Mouse (Mus musculus) forebrain, embryonic 11.5 days (tissue): ENCODE results near the gene Hmg20b. TPM values are rescaled to one million over a fixed set of nuclear protein-coding genes. Genes with fewer than 3 reads are reported as not detected.

ENCODE experiments used
- ATAC-seq: fragments of 200-750 bp; cut with Nextera tagmentation; replicated peaks from 2 replicates; pipeline ENCODE4 v1.8.0; 2017; ENCODE audit warnings: moderate TSS enrichment; ENCODE audit not compliant: low FRiP score
- DNase-seq: peaks from one replicate; pipeline ENCODE4 v3.0.0-alpha.2; 2017; ENCODE audit warnings: low spot score
- H3K27ac ChIP-seq: fragments of 300-500 bp; sonication (generic); 2 replicates; pipeline ENCODE4 v1.5.1; 2014; ENCODE audit warnings: low read depth, low read length
- H3K27me3 ChIP-seq: fragments of 300-500 bp; sonication (generic); 2 replicates; pipeline ENCODE4 v1.6.1; 2014; ENCODE audit warnings: mild to moderate bottlenecking, low read length, mixed read lengths; ENCODE audit not compliant: control insufficient read depth, insufficient read depth
- H3K36me3 ChIP-seq: fragments of 300-500 bp; sonication (generic); 2 replicates; pipeline ENCODE4 v1.6.1; 2014; ENCODE audit warnings: mild to moderate bottlenecking, low read length, moderate library complexity, mixed read lengths; ENCODE audit not compliant: control insufficient read depth, insufficient read depth
- H3K4me1 ChIP-seq: fragments of 300-500 bp; sonication (generic); replicated peaks from 2 replicates; pipeline ENCODE4 v1.6.1; 2014; ENCODE audit warnings: low read length, mixed read lengths; ENCODE audit not compliant: control insufficient read depth, insufficient read depth
- H3K4me2 ChIP-seq: fragments of 300-500 bp; sonication (generic); 2 replicates; pipeline ENCODE4 v1.6.1; 2014; ENCODE audit warnings: low read depth, mild to moderate bottlenecking, low read length, moderate library complexity, mixed read lengths; ENCODE audit not compliant: severe bottlenecking
- H3K4me3 ChIP-seq: fragments of 300-500 bp; sonication (generic); 2 replicates; pipeline ENCODE4 v1.5.1; 2014; ENCODE audit warnings: low read depth, low read length
- H3K9ac ChIP-seq: fragments of 300-500 bp; sonication (generic); 2 replicates; pipeline ENCODE4 v1.6.1; 2014; ENCODE audit warnings: low read length
- H3K9me3 ChIP-seq: fragments of 300-500 bp; sonication (generic); 2 replicates; pipeline ENCODE4 v1.6.1; 2016; ENCODE audit warnings: low read length, mixed read lengths; ENCODE audit not compliant: control insufficient read depth
- whole genome bisulfite sequencing: fragments of 180-500 bp; shearing (Covaris S2); extraction: QIAGEN DNeasy Blood & Tissue Kit; methylation state at CpG from one replicate; pipeline ENCODE4 v1.1.7; 2014; 5-methylcytosine and 5-hydroxymethylcytosine counted together
- polyA plus RNA-seq: library from polyadenylated mRNA; unstranded; fragments of >200 nt; fragmentation: Nextera tagmentation; extraction: Ambion mirVana; gene quantifications from 2 replicates; pipeline ENCODE4 v1.2.1, GENCODE M21; 2014

The Hmg20b gene
- polyA plus RNA-seq, 1 experiment from 2014 or later: 109 TPM

DNA sequence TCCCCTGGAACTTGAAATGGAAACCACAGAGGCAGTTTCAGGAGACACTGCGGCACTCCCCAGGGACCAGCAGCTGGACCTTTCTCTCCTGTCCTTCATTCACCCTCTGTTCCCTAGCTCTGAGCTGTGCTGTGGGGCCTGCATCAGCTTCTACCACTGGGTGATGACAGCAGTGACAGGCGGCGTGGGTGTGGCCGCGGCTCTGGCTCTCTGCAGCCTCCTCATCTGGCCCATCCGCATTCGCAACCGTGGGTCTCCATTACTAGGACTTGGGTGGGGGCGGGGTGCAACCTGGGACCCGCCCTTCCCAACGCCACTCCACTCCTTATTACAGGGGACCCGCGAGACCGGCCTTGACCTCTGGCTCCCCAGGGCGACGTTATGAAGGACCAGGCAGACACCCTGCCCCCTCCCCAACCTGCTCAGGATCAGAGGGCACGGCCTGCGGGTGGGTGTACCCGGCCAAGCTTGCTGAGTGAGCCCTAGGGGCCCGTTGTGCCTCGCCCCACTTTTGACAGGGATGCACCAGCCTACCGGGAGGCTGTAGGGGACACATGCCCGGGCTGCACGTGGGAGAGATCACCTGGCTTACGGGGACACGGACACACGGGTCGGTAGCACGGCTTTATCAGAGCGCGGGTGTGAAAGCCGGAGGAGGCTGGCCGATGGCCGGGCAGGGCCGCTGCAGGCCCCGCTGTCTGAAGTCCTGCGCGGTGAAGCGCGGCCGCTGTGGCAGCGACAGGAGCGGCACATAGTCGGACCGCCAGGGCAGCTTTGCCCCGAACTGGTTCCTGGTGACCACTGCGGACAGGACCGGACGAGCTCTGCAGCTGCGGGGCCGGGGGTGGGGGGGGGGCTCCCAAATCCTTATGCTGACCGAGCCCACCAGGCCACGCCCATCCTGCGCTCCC is 13.4 kb upstream of the Hmg20b start:
- Histone ChIP-seq H3K36me3 (peaks cover 17% of the 10 kb centered on the region), H3K4me2 (peak overlapping the region; percentile 53), H3K4me1 (peaks cover 36% of the 10 kb centered on the region), H3K9me3 (no peaks in the 10 kb centered on the region), H3K4me3 (peak overlapping the region; percentile 24), H3K9ac (peak overlapping the region; percentile 47), H3K27ac (no peak overlapping the region), H3K27me3 (peaks cover 19% of the 10 kb centered on the region)
- WGBS: 8% methylated on average over 54 of the region's 54 CpGs
- DNase-seq (no peak), ATAC-seq (0 out of 2 replicates have a peak, but pooled peaks have one; percentile 3)

DNA sequence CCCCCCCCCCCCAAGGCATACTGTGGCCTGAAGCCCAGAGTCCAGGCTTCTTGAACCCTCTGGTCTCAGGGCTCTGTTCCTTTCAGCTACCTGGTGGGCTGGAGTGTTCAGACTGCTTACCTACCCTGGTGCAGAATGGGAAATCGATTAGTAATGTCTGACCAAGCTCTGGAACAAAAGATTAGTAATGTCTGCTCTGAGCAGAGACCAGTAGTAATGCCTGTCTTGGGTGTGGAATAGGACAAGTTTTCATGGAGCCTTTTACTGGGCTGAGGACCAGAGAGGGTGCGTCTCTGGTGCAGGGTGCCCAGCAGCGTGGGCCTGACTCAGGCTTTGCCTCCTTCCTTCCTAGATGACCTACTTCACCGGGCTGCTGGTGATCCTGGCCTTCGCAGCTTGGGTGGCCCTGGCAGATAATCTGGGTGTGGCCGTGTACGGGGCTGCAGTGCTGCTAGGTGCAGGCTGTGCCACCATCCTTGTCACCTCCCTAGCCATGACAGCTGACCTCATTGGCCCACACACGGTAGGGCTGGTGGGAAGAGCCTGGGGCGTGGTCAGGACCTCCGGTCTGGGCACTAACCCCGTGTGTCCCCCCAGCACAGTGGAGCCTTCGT is 12.2 kb upstream of the Hmg20b start:
- no peak overlapping the region for H3K4me3 ChIP-seq
- H3K9ac ChIP-seq: no peak overlapping the region
- ATAC-seq (no peak), DNase-seq (no peak)
- 73% methylated on average over 12 of the region's 12 CpGs for WGBS
- H3K9me3 ChIP-seq: no peaks in the 10 kb centered on the region
- no peak overlapping the region for H3K4me2 ChIP-seq
- H3K36me3 ChIP-seq: peaks cover 5% of the 10 kb centered on the region; the same call in 1 of the 2 replicates
- H3K27me3 ChIP-seq: peaks cover 19% of the 10 kb centered on the region
- H3K4me1 ChIP-seq: peaks cover 36% of the 10 kb centered on the region
- H3K27ac ChIP-seq: no peak overlapping the region

DNA sequence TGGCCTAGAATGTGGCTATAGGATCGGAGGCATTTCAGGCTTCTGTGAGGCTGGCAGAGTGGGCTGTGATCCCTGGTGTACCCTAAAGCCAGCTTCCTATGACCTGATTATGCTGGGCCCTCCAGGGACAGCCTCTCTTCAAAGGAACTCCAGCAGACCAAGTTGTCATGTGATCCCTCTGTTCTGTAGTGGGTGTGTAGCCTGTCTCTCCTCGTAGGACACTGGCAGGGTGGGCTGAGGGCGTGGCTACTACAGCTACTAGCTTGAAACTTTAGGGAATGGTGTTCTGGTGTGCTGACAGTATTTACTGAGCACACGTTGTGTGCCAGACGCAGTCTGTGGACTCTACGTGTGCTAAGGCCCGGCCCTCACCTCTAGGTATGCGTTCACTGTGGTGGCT is 10.4 kb upstream of the Hmg20b start:
- Histone ChIP-seq H3K4me3 (no peak overlapping the region), H3K27me3 (peaks cover 24% of the 10 kb centered on the region), H3K9me3 (no peaks in the 10 kb centered on the region), H3K4me1 (peaks cover 30% of the 10 kb centered on the region), H3K9ac (no peak overlapping the region), H3K27ac (no peak overlapping the region), H3K36me3 (no peaks in the 10 kb centered on the region), H3K4me2 (no peak overlapping the region)
- 71% methylated on average over 8 of the region's 8 CpGs for WGBS
- ATAC-seq (no peak), DNase-seq (no peak)

DNA sequence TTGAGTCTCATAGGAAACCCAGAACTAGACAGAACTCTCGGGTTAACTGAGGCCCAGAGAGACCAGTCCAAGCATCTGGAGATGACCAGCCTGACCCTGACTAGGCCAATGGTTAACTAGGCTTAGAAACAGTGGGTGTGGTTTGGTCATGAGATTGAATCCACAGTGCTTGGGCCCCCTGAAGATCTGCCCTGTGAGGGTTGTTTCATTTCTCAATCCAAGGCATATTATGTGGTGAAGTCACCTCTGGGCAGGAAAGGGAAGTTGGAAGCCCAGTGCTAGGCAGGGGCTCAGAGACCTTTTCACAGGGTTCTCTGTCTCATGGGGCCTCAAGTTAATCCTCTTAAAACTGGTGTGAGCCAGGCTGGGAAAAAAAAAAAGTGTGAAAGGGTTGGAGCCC is 8.6 kb upstream of the Hmg20b start:
- no peaks in the 10 kb centered on the region for H3K9me3 ChIP-seq
- ATAC-seq (no peak), DNase-seq (no peak)
- no peak overlapping the region for H3K9ac ChIP-seq
- H3K27ac ChIP-seq: no peak overlapping the region
- no peak overlapping the region for H3K4me2 ChIP-seq
- no peak overlapping the region for H3K4me3 ChIP-seq
- H3K27me3 ChIP-seq: peaks cover 15% of the 10 kb centered on the region
- no peaks in the 10 kb centered on the region for H3K36me3 ChIP-seq
- H3K4me1 ChIP-seq: peaks cover 14% of the 10 kb centered on the region; the same call in 1 of the 2 replicates
- WGBS: 55% methylated on average over 1 of the region's 1 CpGs

DNA sequence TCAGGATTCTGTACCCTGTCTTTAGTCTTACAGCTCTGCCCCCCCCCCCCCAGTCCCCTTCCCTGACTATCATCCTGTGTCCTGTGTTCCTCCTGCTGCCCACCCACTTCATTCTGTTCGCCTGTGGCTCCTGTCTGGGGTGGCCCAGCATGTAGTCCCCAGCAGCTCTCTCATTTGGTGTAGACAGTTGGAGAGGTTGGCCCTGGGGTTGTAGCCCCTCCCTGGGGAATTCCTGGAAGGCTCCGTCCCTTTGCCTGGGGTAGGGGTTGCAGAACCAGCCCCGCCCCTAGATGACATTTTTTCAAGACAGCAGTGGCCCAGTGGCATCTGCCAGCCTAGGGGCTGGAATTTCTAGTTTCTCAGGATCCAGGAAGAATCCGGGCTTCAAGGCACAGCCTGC is 7.9 kb upstream of the Hmg20b start:
- Histone ChIP-seq H3K27me3 (peaks cover 10% of the 10 kb centered on the region; the same call in 1 of the 2 replicates), H3K9me3 (no peaks in the 10 kb centered on the region), H3K4me1 (peaks cover 8% of the 10 kb centered on the region; the same call in 1 of the 2 replicates), H3K27ac (no peak overlapping the region), H3K4me3 (peak overlapping the region; percentile 64), H3K9ac (peak overlapping the region; percentile 64), H3K36me3 (no peaks in the 10 kb centered on the region), H3K4me2 (peak overlapping the region; percentile 99)
- 36% methylated on average over 4 of the region's 4 CpGs for WGBS
- no peak; the same call in 1 of the 2 replicates for ATAC-seq
- no peak for DNase-seq

DNA sequence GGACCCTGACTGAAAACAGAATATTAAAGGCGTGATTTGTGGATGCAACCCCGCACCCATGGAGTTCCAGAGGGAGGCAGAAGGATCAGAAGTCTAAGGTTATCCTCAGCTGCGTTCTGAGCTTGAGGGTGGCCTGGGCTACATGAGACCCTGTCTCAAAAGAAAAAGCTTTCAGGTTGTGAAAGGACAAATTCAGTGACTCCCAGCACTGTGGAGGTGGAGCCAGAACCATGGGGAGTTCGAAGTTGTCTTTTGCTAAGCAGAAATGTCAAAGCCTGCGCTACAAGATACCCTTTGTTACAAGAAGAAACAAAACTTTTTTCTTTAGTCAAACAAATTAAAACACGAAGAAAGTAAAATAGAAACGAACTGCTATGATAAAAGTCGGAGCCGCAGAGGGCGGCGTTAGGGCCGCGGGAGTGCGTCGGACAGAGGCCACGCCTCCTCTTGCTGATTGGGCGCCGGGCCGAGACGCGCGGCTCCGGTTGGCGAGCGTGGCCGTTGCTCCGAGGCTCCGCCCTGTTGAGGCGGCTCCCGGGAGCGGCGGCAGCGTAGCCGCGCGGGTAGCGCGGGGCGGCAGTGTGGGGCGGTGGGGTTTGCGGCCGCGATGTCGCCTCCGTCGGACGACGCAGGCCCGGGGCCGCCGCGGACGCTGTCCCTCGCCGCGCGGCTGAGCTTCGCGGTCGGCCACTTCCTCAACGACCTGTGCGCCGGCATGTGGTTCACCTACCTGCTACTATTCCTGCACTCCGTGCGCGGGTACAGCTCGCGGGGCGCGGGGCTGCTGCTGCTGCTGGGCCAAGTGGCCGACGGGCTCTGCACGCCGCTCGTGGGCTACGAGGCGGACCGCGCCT is 6.9 kb upstream of the Hmg20b start, which contains the start of gene Mfsd12:
TSS of gene Mfsd12 (plus strand) at position 501 of the 854 bp plus-strand sequence.
- peak within 1 kb of the TSS; percentile 99 for H3K4me2 ChIP-seq
- ATAC-seq (peak; percentile 92), DNase-seq (peak; percentile 93)
- H3K27ac ChIP-seq: no peak within 1 kb of the TSS
- H3K9me3 ChIP-seq: no peaks in the 10 kb centered on the region
- H3K9ac ChIP-seq: peak within 1 kb of the TSS; percentile 64
- 2% methylated on average over 78 of the region's 79 CpGs for WGBS
- peak within 1 kb of the TSS; percentile 64 for H3K4me3 ChIP-seq
- no peaks in the 10 kb centered on the region for H3K36me3 ChIP-seq
- peaks cover 5% of the 10 kb centered on the region; the same call in 1 of the 2 replicates for H3K27me3 ChIP-seq
- H3K4me1 ChIP-seq: peaks cover 7% of the 10 kb centered on the region; the same call in 1 of the 2 replicates

DNA sequence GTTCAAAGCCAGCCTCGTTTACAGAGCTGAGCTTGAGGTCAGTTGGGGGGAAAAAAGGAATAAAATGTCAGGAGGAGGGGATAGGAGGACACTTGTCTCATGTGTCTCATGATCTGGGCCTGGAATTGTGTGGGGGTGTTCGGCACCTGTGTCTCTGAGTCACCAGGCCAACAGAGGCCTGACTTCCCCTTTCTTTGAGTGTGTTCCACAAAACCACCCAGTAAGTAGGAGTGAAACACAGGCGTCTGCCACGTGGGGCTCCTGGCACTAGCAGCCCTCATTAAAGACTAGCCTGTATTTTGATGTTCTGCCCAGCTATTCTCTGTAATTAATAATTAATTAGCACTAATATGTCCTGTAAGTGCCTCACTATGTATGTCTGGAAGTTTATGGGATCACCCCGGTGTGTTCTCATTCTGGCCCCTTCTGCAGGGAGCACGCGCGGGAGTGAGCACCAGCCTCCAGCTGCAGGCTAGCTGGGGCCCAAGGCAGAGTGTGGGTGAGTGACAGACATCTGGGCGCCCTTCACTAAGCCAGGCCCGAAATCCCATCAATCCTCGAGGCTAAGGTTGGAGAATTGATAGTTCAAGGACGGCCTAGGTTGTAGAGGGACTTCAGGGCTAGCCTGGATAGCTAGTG is 6.2 kb upstream of the Hmg20b start:
- Histone ChIP-seq H3K27ac (no peak overlapping the region), H3K4me1 (peaks cover 7% of the 10 kb centered on the region; the same call in 1 of the 2 replicates)

More for the DNA sequence above, 6.2 kb upstream of the Hmg20b start:
- no peak for DNase-seq
- H3K4me2 ChIP-seq: peak overlapping the region; percentile 99; the same call in 1 of the 2 replicates
- H3K36me3 ChIP-seq: no peaks in the 10 kb centered on the region
- H3K27me3 ChIP-seq: peaks cover 5% of the 10 kb centered on the region; the same call in 1 of the 2 replicates
- no peak overlapping the region; the same call in 1 of the 2 replicates for H3K4me3 ChIP-seq
- no peak overlapping the region for H3K9ac ChIP-seq
- ATAC-seq: no peak
- no peaks in the 10 kb centered on the region for H3K9me3 ChIP-seq
- WGBS: 60% methylated on average over 12 of the region's 12 CpGs
